Mouse (Mus musculus): ENCODE measurements around the gene Gm17324. TPM values are rescaled to one million over a fixed set of nuclear protein-coding genes. Genes with fewer than 3 reads are reported as not detected.
"Not testable (repeated sequence)": the region's sequence is repeated elsewhere in the genome, so short reads cannot be mapped to it uniquely, and the experiment has no call there.

Gene Gm17324
- total RNA-seq (2021), result 1 to 10 TPM; 1.1 TPM

DNA sequence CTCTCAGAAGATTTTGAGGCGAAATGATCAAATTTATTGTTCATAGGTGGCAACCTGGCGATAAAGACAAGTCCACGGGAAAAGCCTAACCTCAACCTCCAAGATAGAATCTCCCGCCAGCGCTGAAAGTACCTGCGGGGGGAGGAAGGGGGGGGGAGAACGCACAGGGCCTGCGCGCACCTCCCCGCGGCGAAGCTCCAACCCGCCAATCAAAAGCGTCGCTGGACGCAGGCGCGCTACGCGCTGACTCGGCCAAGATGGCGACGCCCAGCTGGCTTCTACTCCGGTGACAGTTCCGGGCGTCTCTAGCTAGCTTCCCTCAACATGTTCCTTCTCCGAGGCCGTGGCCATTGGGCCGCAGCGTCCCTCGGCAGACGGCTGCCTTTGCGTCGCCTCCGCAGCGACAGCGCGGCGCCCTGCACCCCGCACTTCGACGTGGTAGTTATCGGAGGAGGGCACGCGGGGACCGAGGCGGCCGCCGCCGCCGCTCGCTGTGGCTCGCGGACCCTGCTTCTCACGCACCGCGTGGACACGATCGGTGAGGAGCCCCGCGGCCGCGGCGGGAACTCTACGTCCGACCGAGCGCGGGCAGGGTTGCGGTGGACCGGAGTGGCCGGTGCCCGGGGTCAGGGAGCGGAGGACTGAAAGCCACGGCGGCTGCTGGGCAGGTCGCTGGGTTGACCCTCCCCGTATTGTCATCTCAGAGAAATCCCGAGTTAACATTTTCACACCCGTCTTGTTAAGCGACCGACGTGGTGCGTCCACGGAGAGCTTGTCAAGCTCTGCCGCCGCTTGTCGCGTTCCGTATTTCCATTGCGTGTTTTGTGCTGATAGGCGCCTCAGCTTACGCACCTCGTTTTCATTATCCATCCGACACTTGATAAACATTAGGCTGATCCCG is at the start of gene Gm17324, which contains the start of gene Mto1:
TSS of gene Gm17324 (minus strand) at position 814 of the 901 bp plus-strand sequence.
TSS of gene Mto1 (plus strand) at position 236 of the 901 bp plus-strand sequence.
- peak; percentile 88 to 89 for DNase-seq

DNA sequence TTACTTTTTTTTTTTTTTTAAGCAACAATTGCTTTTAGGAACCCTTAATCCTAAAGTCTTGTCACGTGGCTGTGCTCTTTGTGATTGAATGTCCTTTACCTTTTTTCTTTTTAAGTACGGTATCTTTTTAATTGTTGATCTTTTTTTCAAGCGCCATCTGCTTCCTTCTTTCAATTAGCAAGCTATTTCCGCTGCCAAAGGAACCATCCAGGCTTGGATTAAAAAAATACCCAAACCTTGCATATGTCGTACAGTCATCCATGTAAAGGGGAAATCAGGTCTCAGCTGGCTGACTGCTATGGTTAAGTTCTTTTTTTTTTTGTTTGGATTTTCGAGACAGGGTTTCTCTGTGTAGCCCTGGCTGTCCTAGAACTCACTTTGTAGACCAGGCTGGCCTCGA is 44.6 kb upstream of the Gm17324 start:
- no peak for DNase-seq

DNA sequence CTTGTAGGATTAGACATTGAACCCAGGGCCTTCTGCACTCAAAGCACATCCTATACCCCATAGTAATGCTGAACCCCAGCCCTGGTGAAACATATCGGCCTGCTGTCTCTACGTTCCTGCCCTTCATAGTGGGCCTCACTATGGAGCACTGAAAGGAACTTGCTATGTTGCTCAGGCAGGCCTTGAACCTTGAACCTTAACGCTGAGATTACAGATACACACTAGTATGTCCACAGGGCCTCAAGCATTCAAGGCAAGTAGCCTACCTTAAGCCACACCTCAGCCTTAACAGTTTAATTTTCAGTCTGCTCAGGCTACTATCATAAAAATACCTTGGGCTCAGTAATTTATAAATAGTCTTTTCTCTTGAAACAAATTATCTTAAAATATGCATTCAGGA is 43.7 kb upstream of the Gm17324 start:
- no peak for DNase-seq

DNA sequence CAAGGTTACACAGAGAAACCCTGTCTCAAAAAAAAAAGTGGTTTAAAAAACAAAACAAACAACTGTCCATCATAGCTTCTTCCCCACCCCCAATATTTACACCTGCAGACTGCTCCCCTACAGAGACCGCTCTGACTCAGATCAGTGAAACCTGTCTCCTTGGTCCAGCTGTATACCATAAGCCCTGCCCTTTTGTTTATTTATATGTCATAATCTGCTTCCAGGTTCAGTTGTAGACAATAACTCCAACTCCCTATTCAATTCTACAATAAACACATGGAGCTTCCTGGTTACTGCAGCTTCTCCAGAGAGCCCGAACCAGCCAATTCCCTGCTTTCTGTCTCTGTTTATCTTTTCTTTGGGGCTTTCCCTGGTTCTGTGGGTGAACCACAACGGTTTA is 42.6 kb upstream of the Gm17324 start:
- DNase-seq, result no peak

DNA sequence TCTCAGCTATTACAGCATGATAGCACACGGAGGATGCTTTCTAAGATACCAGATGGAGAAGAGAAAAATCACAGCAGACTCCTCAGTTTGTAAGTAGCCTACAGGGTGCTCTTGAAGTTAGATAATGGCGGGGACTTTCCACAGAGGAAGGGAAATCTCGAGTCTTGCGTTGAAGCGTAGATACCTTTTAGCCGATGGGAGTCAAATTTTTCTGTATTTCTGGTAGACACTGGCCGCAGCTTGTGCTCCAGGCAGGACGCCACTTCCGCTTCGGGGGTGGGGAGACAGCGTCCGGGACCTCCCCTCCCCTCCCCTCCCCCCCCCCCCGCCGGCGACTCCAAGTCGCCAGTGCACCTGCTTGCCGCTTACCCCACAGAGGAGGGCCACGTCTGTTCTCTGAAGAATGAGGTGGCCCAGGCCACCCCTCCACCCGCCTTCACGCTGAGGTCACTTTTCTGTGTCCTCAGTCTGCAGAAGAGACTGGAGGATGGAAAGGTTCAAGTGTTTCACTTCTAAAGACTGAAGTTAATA is 40.4 kb upstream of the Gm17324 start, which contains the start of gene Eef1a1:
TSS of gene Eef1a1 (minus strand) at position 262 of the 531 bp plus-strand sequence.
- DNase-seq, result no peak

DNA sequence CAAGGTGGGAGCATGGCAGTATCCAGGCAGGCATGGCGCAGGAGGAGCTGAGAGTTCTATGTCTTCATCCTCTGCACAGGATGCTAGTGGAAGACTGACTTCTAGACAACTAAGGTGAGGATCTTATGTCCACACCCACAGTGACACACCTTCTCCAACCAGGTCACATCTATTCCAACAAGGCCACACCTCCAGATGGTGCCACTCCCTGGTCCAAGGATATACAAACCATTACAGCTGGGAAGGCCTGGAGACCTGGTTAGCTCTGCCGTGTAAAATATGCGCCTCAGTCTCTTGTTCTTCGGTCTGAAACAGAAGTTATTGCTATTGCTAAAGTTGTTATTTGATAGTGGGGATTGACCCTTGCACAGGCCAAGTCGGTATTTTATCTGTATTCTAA is 39.4 kb upstream of the Gm17324 start:
- DNase-seq, result not testable (repeated sequence)

DNA sequence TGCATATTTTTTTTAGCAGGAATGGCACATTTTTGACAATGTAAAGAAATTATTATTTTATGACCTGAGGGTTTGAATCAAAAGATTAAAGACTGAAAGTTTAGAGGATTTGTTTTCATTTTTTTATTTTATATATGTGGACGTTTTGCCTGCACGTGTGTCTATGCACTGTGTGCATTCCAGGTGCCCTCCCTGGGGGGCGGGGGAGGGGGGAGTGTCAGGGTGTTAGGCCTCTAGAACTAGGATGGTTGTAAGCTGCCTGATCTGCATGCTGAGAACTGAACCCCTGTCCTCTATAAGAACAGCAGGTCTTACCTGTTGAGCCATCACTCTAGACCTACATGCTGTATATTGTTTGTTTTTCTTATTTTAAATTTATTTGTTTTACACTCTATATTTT is 36.1 kb upstream of the Gm17324 start:
- DNase-seq, result no peak

DNA sequence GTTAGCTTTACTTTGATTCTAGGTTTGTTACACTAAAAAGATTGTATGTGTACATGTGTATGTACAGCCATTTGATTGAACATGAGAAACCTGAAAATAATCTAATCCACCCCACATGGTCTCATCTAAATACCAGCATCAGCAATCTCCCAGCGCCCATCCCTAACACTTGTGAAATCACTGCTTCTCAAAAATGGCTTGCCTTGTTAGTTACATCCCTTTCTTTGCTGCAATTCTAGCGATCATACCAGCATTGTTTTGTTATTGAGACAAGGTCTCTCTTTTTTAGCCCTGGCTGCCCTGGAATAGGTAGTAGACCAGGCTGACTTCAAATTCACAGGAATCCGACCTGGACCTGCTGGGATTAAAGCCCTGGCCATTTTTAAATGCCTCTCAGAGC is 33.8 kb upstream of the Gm17324 start:
- DNase-seq, result no peak

DNA sequence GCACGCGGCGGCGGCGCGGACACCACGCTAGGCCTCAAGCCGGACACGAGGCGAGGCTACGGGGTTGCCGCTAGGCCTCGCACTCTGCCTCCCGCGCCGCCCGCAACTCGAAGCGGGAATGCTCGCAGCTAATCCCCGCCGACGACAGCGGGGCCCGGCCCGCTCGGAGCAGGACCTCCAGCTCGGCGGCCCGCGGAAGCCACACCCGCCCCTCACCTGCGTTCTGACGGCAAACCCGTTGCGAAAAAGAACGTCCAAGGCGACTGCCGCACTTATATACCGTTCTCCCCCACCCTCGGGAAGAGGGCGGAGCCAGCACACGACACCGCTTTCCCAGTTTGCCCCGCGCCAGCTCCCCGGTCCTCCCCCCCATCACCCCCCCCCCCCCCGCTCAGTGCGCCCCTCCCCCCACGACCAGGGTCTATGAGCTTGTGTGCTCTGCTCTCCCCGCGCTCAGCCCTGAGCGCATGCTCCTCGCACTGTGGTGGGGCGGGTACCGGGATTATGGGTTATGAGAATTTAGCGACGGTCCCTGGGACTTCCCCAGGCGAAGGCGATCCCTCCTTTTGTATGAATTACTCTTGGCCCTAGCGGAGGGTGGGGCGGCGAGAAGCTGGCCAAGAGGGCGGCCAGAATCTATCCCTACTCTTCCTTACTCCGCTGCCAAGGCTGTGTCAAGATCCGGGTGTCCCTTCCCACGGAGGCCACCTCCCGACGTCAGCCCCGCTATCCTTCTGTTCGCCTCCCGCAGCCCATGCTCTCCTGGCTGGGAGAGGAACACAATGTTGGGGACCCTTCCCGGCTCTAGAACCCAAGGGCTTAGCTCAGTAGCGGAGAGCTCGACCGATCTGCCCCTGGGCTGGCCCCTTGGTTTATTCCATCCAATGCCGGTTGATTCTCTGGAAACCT is 33.1 kb upstream of the Gm17324 start:
- peak; percentile 95 for DNase-seq

DNA sequence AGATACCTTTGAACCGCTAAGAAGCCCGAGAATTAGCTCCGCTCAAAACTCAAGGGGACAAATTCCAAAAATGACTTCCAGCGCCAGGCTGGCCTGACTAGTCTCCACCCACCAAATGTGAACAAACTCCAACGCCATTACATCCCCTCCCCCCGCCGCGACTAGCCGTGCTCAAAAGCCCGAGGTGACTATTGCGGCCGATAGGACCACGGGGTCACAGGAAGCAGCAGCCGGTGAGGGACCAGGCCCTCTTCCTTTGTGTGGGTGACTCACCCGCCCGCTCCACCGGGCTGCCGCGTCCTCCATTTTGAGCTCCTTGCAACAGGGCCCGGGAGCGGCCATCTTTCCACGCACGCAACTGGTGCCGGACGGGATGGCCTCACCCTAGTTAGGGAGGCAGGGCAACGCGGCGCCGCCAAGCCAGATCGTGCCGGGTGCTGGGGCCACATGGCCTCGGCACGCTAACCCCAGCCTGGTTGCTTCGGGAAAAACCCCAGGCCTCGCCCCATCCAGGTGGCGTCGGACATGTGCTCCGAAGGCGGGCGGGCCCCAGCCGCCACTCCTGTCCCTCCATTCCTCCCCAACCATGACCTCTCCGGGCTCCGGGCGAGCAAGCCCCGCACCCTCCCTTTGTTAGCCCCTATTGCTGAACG is 32.2 kb upstream of the Gm17324 start:
- DNase-seq, result peak; percentile 67 to 71

DNA sequence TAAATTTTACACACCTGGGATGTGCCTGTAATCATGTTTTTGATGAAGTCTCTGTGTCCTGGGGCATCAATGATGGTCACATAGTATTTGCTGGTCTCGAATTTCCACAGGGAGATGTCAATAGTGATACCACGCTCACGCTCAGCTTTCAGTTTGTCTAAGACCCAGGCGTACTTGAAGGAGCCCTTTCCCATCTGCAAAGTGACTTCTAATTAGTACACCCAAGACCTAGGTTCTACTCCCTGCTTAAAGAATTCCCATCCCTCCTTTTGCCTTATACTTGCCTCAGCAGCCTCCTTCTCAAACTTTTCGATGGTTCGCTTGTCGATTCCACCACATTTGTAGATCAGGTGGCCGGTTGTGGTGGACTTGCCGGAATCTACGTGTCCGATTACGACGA is 31.6 kb upstream of the Gm17324 start:
- DNase-seq, result not testable (repeated sequence)

DNA sequence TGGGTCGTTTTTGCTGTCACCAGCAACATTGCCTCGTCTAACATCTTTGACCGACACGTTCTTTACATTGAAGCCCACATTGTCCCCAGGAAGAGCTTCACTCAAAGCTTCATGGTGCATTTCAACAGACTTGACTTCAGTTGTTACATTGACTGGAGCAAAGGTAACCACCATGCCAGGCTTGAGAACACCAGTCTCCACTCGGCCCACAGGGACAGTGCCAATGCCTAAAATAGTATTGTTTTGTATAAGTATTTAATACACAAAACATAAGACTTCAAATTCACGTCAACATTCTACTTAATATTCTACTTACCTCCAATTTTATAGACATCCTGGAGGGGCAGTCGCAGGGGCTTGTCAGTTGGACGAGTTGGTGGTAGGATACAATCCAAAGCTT is 30.7 kb upstream of the Gm17324 start:
- DNase-seq, result not testable (repeated sequence)

DNA sequence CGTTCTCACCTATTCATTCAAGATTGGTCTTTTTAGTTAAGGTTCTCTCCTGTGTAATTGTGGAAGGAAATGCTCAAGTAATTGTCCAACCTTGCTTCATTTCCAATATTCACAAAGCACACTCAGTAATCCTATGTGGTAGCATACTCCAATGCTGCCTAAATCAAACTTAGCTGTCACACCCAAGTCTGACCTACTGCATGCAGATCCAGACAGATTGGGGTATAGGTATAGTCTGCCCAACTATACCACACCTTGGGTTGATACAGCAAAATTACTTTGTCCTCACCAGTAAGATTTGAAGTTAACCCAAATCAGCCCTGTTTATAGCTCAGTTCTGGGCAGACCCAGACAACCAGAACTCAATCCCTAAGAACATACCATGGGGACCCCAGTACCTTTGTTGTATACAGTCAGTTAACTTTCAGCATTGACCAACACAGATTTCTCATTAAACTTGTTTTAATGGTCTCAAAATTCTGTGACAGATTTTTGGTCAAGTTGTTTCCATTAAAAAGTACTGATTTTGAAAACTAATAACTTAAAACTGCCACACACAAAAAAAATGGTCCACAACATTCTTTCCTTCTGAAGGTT is 29.5 kb upstream of the Gm17324 start:
- DNase-seq, result not testable (repeated sequence)

DNA sequence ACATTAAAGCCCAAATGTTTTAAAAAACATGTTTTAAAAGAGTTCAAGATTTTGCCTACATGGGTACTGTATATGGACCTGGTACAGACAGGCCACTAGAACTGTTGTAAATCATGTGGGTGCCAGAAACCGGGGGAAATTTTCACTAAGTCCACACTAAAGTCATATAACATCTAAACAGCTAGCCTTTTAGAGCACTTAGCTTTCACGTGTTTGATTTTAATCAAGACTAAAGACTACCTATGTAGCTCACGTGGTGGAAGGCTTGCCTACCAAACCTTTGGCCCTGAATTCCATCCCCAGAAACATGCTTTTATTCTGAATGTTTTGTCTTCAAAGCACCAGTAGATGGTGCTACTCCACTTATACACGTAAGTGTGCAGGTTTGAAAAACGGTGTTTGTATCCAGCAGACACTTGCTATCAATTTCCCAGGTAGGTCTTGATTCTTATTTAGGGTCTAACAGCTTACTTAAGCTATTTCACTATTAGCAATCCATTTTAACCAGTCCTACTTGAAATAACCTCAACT is 28.5 kb upstream of the Gm17324 start:
- no peak for DNase-seq

DNA sequence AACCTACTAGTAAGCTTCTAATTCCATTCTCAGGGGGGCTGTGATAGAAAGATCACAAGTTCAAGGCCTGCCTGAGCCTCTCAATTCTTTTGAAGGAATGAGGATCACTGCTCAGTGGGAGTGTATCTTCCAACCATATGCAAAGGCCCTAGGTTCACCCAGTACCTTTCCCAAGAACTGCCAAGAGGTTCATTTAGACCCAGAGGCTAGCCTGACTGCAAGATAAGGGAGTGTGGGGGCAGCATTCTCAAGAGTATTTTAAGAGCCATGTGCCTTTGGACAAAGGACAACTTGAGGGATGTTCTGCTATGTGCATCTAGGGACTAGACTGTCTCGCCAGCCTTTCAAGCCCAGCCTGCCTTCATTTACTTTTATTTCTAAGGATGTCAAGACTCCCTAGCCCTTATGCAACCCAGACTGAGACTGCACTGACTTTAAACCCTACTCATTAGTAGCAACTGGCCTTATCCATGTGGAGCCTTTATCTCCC is 28.0 kb upstream of the Gm17324 start:
- DNase-seq, result no peak

DNA sequence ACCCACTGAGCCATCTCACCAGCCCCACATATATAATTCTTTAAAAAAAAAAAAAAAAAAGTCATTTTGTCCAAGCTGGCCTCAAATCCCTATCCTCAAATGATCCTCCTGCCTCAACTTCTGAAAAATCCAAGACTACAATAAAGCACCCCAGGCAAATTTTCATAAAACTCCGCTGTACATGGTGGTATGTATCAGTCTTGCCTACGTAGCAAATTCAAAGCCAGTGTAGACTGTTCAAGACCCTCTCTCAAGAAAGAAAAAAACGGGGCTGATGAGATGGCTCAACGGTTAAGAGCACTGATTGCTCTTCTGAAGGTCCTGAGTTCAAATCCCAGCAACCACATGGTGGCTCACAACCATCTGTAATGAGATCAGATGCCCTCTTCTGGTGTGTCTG is 27.3 kb upstream of the Gm17324 start:
- DNase-seq, result no peak

DNA sequence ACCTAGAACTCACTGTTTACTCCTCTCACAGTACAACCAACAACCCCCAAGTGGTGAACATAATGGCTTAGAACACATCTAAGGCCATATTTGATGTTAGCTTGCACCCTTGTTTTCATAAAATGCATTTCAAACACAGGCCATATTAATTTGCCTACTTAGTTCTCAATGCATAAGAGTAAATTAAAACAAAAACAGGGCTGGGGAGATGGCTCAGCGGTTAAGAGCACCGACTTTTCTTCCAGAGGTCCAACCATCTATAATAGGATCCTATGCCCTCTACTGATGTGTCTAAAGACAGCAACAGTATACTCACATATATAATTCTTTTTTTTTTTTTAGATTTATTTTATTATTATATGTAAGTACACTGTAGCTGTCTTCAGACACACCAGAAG is 26.8 kb upstream of the Gm17324 start:
- DNase-seq, result no peak

DNA sequence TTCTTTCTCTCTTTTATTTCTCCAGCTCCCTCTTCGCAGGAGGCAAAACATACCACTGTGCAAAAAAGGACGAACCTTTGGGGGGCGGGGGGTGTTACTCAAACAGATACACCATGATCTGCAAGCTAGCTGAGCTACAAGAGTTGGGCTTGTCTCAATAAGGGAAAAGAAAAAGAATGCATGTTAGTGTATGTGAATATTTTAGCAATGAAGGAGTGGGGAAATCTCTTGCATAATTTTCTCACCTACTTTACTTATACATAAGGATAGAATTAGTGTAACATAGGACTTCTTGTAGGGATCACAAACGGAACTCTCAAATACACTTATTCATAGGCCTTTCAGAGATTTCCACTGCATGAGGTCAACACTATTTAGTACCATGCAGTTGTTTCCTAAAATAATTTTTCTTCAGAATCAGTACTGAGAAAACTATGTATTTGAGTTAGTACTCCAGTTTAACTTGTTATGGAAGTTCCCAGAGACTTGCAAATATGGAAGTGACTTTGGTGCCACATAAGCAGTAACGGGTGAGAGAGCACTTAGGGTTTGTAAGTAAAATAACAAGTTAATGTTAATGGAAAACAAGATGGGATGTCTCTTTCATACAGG is 26.3 kb upstream of the Gm17324 start:
- no peak for DNase-seq

DNA sequence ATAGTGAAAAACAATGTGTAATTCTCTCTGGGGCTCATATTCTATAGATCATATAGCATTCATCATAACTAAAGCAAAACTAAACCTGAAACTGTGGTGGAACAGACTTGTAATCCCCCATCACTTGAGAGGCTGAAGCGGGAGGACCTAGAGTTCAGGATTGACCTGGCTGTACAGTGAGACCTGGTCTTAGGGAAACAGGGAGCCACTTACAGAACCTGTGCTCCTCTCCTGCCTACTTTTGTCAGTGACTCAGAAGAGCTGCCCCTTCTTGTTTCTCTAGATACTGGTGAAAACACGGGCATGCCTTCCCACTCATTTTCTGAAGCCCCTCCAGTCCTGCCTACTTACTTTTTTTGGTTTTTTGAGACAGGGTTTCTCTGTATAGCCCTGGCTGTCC is 25.7 kb upstream of the Gm17324 start:
- DNase-seq, result no peak

DNA sequence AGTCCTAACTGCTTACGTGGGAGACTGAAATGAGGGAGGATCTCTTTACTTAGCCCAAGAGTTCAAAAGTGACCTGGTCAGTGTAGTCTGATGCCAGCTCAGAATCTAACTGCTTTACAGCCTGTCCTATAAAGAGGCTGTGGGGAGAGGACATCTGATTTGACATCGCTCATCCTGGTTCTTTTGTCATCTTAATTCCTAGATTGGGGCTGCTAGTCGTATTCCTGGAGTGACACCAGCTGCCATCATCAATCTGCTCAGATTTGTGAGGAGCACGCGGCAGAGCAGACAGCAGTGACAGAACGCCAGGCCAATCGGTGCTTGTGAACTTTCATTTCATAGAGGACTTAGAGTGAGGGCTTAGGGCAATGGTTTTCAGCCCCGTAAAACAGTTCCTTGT is 25.0 kb upstream of the Gm17324 start:
- DNase-seq, result no peak

DNA sequence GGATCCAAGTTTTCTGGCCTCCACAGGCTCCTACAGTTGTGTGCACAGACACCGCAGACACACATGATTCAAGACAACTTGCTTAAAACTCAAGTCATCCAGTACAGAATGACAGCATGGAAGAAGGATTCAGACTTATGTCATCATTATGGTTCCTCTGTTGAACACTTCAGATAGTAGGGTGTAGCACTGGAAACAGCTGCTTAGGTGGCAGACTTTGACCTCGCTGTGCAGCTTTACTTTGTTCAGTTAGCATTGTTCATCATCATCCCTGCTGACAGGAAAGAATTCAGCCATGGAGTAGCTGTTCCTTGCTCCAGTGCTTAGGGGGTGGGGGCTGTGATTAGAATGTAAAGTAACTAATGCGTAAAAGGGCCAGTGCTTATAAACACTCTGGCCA is 17.1 kb upstream of the Gm17324 start:
- no peak for DNase-seq
